Mouse (Mus musculus) neural tube, embryonic 15.5 days (tissue): ENCODE results near the gene Gns. TPM values are rescaled to one million over a fixed set of nuclear protein-coding genes. Genes with fewer than 3 reads are reported as not detected.

Experiments
- ATAC-seq: fragments of 200-750 bp; cut with Nextera tagmentation; 2 replicates; pipeline ENCODE4 v1.8.0; 2017; ENCODE audit warnings: mild to moderate bottlenecking, moderate TSS enrichment, moderate library complexity; ENCODE audit not compliant: low FRiP score
- H3K27ac ChIP-seq: fragments of 300-500 bp; sonication (generic); replicated peaks from 2 replicates; pipeline ENCODE4 v1.5.1; 2015; ENCODE audit warnings: mild to moderate bottlenecking, inconsistent platforms
- H3K27me3 ChIP-seq: fragments of 300-500 bp; sonication (generic); replicated peaks from 2 replicates; pipeline ENCODE4 v1.6.1; 2015; ENCODE audit warnings: inconsistent platforms
- H3K36me3 ChIP-seq: fragments of 300-500 bp; sonication (generic); 2 replicates; pipeline ENCODE4 v1.6.1; 2015; ENCODE audit warnings: inconsistent platforms
- H3K4me1 ChIP-seq: fragments of 300-500 bp; sonication (generic); 2 replicates; pipeline ENCODE4 v1.6.1; 2015; ENCODE audit warnings: inconsistent platforms
- H3K4me2 ChIP-seq: fragments of 300-500 bp; sonication (generic); 2 replicates; pipeline ENCODE4 v1.6.1; 2015; ENCODE audit warnings: inconsistent platforms, mild to moderate bottlenecking, moderate library complexity
- H3K4me3 ChIP-seq: fragments of 300-500 bp; sonication (generic); replicated peaks from 2 replicates; pipeline ENCODE4 v1.5.1; 2015; ENCODE audit warnings: mild to moderate bottlenecking, inconsistent platforms
- H3K9ac ChIP-seq: fragments of 300-500 bp; sonication (generic); replicated peaks from 2 replicates; pipeline ENCODE4 v1.6.1; 2015; ENCODE audit warnings: mild to moderate bottlenecking, inconsistent platforms
- H3K9me3 ChIP-seq: fragments of 300-500 bp; sonication (generic); replicated peaks from 2 replicates; pipeline ENCODE4 v1.6.1; 2016; ENCODE audit warnings: inconsistent platforms
- WGBS: fragments of 180-500 bp; shearing (Covaris S2); methylation state at CpG from one replicate; pipeline ENCODE4 v1.1.7; 2015; ENCODE audit warnings: mixed read lengths; 5-methylcytosine and 5-hydroxymethylcytosine counted together
- polyA plus RNA-seq: library from polyadenylated mRNA; unstranded; fragments of >200 nt; fragmentation: Nextera tagmentation; extraction: Ambion mirVana; gene quantifications from 2 replicates; pipeline ENCODE4 v1.2.1, GENCODE M21; 2015

Gene Gns
- polyA plus RNA-seq, 1 experiment from 2014 or later = 41.5 TPM

GRCm38 (mm10) chr10:121367780-121368179 lies 2.9 kb downstream of the Gns start:
- Histone ChIP-seq H3K9me3 (no peaks in the 10 kb centered on the region), H3K27me3 (no peaks in the 10 kb centered on the region), H3K27ac (no peak overlapping the region), H3K4me3 (no peak overlapping the region), H3K9ac (no peak overlapping the region), H3K4me1 (peaks cover 33% of the 10 kb centered on the region), H3K36me3 (peaks cover 18% of the 10 kb centered on the region), H3K4me2 (no peak overlapping the region)
- WGBS = 90% methylated on average over 9 of the region's 9 CpGs
- ATAC-seq = no peak

GRCm38 (mm10) chr10:121368783-121369465 lies 4.0 kb downstream of the Gns start:
- no peak overlapping the region for H3K9ac ChIP-seq
- peaks cover 27% of the 10 kb centered on the region for H3K36me3 ChIP-seq
- no peak overlapping the region for H3K4me2 ChIP-seq
- no peak overlapping the region for H3K27ac ChIP-seq
- H3K27me3 ChIP-seq = no peaks in the 10 kb centered on the region
- WGBS = 91% methylated on average over 18 of the region's 18 CpGs
- H3K4me3 ChIP-seq = no peak overlapping the region
- peaks cover 33% of the 10 kb centered on the region for H3K4me1 ChIP-seq
- H3K9me3 ChIP-seq = no peaks in the 10 kb centered on the region
- ATAC-seq = no peak

GRCm38 (mm10) chr10:121370777-121371176 lies 5.9 kb downstream of the Gns start:
- H3K9me3 ChIP-seq = no peaks in the 10 kb centered on the region
- no peak overlapping the region for H3K4me2 ChIP-seq
- H3K27ac ChIP-seq = no peak overlapping the region
- H3K4me1 ChIP-seq = peaks cover 22% of the 10 kb centered on the region
- H3K36me3 ChIP-seq = peaks cover 46% of the 10 kb centered on the region
- no peak overlapping the region for H3K9ac ChIP-seq
- 95% methylated on average over 6 of the region's 6 CpGs for WGBS
- no peak overlapping the region for H3K4me3 ChIP-seq
- ATAC-seq = no peak
- no peaks in the 10 kb centered on the region for H3K27me3 ChIP-seq

DNA sequence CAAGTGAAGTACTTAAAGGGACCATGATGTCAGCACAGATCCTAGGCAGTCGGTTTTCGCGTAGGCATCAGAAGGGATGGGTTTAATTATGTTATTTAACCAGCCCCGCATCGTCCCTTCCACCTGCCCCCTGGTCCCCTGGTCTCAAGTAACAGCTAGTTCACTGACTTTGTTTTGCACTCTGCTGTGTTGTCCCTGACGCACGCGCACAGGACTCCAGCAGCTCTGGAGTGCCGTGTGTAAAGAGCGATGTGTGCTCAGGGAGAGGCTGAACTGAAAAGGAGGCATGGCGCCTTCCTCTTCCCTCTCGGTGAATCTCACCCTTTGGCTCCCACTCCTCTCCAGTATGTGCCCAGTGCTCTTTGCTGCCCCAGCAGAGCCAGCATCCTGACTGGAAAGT lies 9.1 kb downstream of the Gns start:
- 84% methylated on average over 12 of the region's 12 CpGs for WGBS

GRCm38 (mm10) chr10:121374693-121375620 lies 10.1 kb downstream of the Gns start:
- Histone ChIP-seq H3K27ac (no peak overlapping the region), H3K4me3 (no peak overlapping the region), H3K9me3 (no peaks in the 10 kb centered on the region), H3K9ac (no peak overlapping the region), H3K4me1 (no peaks in the 10 kb centered on the region), H3K36me3 (peaks cover 82% of the 10 kb centered on the region), H3K4me2 (no peak overlapping the region), H3K27me3 (no peaks in the 10 kb centered on the region)
- 90% methylated on average over 17 of the region's 17 CpGs for WGBS
- no peak for ATAC-seq

More for the DNA sequence above, 9.1 kb downstream of the Gns start:
- Histone ChIP-seq H3K27me3 (no peaks in the 10 kb centered on the region), H3K27ac (no peak overlapping the region), H3K4me1 (peaks cover 1% of the 10 kb centered on the region; the same call in 1 of the 2 replicates), H3K4me2 (no peak overlapping the region), H3K9me3 (no peaks in the 10 kb centered on the region), H3K36me3 (peaks cover 75% of the 10 kb centered on the region), H3K9ac (no peak overlapping the region), H3K4me3 (no peak overlapping the region)
- no peak for ATAC-seq

DNA sequence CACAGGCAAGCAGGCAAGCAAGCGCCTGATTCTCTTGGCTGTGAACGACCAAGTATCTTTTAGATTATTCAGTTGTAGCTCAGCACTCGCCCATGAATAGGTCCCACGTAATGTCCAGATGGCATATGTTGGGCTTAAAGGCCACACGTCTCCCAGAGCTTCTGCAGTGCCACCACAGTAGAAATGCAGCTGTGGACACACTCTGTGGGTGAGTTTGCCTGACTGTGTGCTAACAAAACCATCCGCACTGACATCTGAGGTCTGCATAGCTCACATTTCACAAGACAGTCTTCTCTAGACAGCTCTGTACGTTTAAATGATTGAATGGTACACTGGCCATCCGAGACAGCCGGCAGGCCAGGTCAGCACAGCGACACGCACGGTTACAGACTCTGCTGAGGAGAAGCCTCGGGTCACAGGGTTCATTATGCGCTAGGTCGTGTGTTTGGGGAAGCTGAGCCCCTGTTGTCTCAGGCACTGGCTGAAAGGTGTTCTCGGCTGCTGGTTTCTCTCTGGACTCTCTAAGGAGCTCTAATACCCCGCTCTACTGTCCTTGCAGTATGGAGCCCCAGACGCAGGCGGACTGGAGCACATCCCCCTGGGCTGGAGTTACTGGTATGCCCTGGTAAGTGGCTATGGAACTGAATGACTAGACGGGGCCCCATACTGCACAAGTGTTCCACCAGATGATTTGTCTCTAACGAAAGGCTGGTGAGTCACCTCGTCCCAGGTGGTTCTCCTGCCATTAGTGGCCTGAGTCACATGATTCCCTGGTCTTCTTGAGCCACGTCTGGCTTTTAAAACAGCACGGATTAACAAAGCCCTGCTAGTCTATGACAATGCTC lies 11.0 kb downstream of the Gns start:
- peaks cover 80% of the 10 kb centered on the region for H3K36me3 ChIP-seq
- WGBS = 82% methylated on average over 24 of the region's 24 CpGs
- no peak overlapping the region for H3K27ac ChIP-seq
- no peak for ATAC-seq
- no peaks in the 10 kb centered on the region for H3K4me1 ChIP-seq
- H3K4me3 ChIP-seq = no peak overlapping the region
- H3K9me3 ChIP-seq = no peaks in the 10 kb centered on the region
- no peak overlapping the region for H3K9ac ChIP-seq
- H3K4me2 ChIP-seq = no peak overlapping the region
- H3K27me3 ChIP-seq = no peaks in the 10 kb centered on the region

- 89% methylated on average over 24 of the region's 24 CpGs for WGBS
These were observed 11.8 kb downstream of the Gns start for GRCm38 (mm10) chr10:121376530-121377271.

DNA sequence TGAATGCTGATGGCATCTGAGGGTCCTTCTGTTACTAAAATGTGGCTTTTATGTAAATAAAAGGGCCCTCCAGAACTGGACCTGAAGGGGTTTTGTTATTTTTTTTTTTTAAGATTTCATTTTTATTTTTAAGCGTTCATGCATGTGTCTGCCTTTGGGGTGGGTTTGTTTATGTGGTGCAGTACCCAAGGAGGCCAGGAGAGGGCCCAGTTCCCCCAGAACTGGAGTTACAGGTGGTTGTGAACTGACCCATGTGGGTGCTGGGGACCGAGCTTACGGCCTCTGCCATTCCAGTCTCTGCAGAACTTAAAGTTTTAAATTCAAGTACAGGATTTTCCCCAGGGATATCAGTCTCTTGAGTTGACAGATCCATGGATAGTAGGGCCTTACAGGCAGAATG lies 14.5 kb downstream of the Gns start:
- 99% methylated on average over 3 of the region's 3 CpGs for WGBS
- Histone ChIP-seq H3K9ac (no peak overlapping the region), H3K4me1 (no peaks in the 10 kb centered on the region), H3K4me3 (no peak overlapping the region), H3K27me3 (no peaks in the 10 kb centered on the region), H3K27ac (no peak overlapping the region), H3K36me3 (peaks cover 92% of the 10 kb centered on the region), H3K9me3 (no peaks in the 10 kb centered on the region), H3K4me2 (no peak overlapping the region)
- ATAC-seq = no peak

More at GRCm38 (mm10) chr10:121376530-121377271, 11.8 kb downstream of the Gns start:
- no peak overlapping the region for H3K27ac ChIP-seq
- ATAC-seq = no peak
- no peaks in the 10 kb centered on the region for H3K4me1 ChIP-seq
- no peak overlapping the region for H3K9ac ChIP-seq
- H3K36me3 ChIP-seq = peaks cover 84% of the 10 kb centered on the region
- H3K4me2 ChIP-seq = no peak overlapping the region
- no peak overlapping the region for H3K4me3 ChIP-seq
- no peaks in the 10 kb centered on the region for H3K9me3 ChIP-seq
- no peaks in the 10 kb centered on the region for H3K27me3 ChIP-seq

DNA sequence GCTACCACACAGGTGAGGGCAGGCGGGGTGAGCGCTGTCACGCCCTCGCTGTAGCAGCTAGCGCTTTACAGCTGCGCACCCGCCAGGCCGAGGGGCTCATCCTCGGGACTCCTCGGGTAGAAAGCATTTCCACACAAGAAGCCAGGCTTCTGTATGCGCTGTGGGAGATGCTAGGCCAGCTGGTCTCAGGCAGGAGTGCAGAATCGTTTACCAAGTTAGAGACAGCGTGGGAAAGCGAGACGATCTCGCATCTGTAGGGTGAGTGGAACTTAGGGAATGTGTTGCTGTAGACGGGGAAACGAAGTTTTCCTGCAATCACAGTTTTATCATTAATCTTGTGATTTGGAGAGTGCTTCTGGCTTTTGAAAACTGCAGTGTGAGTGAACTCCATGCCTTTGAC lies 16.4 kb downstream of the Gns start:
- no peaks in the 10 kb centered on the region for H3K9me3 ChIP-seq
- H3K36me3 ChIP-seq = peaks cover 91% of the 10 kb centered on the region
- no peak overlapping the region for H3K27ac ChIP-seq
- H3K27me3 ChIP-seq = no peaks in the 10 kb centered on the region
- WGBS = 93% methylated on average over 18 of the region's 18 CpGs
- H3K4me3 ChIP-seq = no peak overlapping the region
- H3K4me1 ChIP-seq = no peaks in the 10 kb centered on the region
- H3K9ac ChIP-seq = no peak overlapping the region
- ATAC-seq = no peak
- no peak overlapping the region for H3K4me2 ChIP-seq

GRCm38 (mm10) chr10:121384710-121385109 lies 19.8 kb downstream of the Gns start:
- 93% methylated on average over 13 of the region's 13 CpGs for WGBS
- Histone ChIP-seq H3K4me3 (no peak overlapping the region), H3K36me3 (peaks cover 88% of the 10 kb centered on the region), H3K4me2 (no peak overlapping the region), H3K9ac (no peak overlapping the region), H3K4me1 (no peaks in the 10 kb centered on the region), H3K27ac (no peak overlapping the region), H3K9me3 (no peaks in the 10 kb centered on the region), H3K27me3 (no peaks in the 10 kb centered on the region)
- ATAC-seq = no peak

- H3K27me3 ChIP-seq = no peaks in the 10 kb centered on the region
- WGBS = 95% methylated on average over 6 of the region's 6 CpGs
- no peaks in the 10 kb centered on the region for H3K9me3 ChIP-seq
- H3K27ac ChIP-seq = no peak overlapping the region
- H3K9ac ChIP-seq = no peak overlapping the region
- no peak for ATAC-seq
- H3K4me3 ChIP-seq = no peak overlapping the region
- H3K4me2 ChIP-seq = no peak overlapping the region
- H3K36me3 ChIP-seq = peaks cover 91% of the 10 kb centered on the region
- H3K4me1 ChIP-seq = no peaks in the 10 kb centered on the region
These were observed 20.8 kb downstream of the Gns start for GRCm38 (mm10) chr10:121385695-121386094.
